Mouse (Mus musculus): ENCODE data around the gene Rps6ka6.

The Rps6ka6 gene

GRCm38 (mm10) chrX:111537859-111538258 is at the start of gene Rps6ka6:
TSS of gene Rps6ka6 (minus strand) at chrX:111537959.
- DNase-seq: no peak

DNA sequence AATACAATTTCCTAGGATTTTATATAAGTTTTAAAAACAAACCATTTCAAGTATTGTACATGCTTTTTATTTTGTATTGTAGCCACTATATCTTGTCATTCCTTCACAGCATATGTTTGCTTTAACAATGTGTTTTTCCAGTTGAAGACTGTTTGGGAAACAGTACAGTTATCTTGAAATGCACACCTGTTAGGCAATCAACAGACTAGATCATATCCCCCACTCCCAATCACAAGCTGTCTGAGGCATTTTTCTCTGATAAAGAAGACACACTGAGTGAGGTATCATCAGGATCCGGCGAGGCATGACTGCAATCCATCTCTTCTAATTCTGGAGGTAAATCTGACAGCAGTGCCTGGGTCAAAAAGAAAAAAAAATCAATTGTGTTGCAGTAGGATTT is 39.3 kb upstream of the Rps6ka6 start:
- DNase-seq: no peak

DNA sequence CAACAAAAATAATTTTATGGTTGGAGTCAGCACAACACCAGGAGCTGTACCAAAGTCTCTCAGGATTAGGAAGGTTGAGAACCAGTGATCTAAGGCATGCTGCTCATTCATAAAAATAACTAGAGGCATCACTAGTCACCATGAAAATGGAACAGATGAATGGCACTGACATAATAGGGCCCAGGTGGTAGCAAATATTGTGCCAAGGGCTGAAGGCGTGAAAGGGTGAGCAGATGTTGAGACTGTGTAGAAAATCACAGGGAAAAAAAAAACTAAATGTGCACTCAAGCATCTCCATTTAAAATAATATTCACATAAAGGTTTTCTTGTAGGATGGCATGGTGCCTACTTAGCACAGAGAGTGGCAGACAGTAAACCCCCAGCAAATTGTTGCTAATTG is 19.6 kb downstream of the Rps6ka6 start:
- no peak for DNase-seq

GRCm38 (mm10) chrX:111463565-111464093 is 74.1 kb downstream of the Rps6ka6 start:
- DNase-seq: no peak

DNA sequence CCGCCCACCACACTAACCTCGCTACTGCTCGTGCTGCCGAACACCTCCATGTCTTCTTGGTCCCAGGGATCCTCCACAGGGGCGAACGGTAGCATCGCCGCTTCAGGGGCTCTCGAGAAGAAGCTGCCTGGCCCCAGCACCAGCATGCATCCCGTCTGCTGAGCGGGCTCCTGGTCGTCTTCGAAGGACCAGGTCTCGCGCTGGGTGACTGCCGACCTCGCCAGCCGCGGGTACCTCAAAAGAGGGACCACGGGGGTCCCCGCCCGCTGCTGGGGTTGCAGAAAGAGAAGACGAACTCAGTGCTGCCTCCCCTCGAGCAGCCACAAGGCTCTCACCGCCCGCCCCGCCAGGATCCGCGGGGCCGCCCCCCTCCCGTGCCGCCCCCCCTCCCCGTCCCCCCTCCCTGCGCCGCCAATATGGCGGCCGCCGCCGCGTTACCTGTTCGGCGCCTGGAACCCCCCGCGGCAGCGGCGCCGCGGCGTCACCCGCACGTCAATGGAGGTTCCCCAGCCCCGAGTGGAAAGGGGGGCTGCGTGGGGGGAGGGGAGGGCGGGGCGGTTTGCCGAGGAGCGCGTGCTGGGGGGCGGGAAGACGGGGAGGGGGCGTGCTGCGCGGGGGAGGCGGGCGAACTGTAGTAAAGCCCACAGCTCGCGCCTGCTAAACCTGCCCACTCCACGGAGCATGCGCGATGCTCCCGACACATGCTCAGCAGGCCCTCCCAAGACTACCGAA is 74.8 kb downstream of the Rps6ka6 start:
- DNase-seq: peak; percentile 85

- peak; percentile 49 for DNase-seq
Measured at GRCm38 (mm10) chrX:111462495-111462832, 75.3 kb downstream of the Rps6ka6 start.

- DNase-seq: no peak
Measured at GRCm38 (mm10) chrX:111462092-111462491, 75.7 kb downstream of the Rps6ka6 start.

- peak; percentile 19 for DNase-seq
Measured at GRCm38 (mm10) chrX:111460166-111460565, 77.6 kb downstream of the Rps6ka6 start.

GRCm38 (mm10) chrX:111436571-111436970 is 101.2 kb downstream of the Rps6ka6 start:
- no peak for DNase-seq

- no peak for DNase-seq
Measured at GRCm38 (mm10) chrX:111414775-111415174, 123.0 kb downstream of the Rps6ka6 start.

- DNase-seq: no peak
Measured at GRCm38 (mm10) chrX:111404816-111405215, 132.9 kb downstream of the Rps6ka6 start.

GRCm38 (mm10) chrX:111377020-111377419 is 160.7 kb downstream of the Rps6ka6 start:
- DNase-seq: no peak

DNA sequence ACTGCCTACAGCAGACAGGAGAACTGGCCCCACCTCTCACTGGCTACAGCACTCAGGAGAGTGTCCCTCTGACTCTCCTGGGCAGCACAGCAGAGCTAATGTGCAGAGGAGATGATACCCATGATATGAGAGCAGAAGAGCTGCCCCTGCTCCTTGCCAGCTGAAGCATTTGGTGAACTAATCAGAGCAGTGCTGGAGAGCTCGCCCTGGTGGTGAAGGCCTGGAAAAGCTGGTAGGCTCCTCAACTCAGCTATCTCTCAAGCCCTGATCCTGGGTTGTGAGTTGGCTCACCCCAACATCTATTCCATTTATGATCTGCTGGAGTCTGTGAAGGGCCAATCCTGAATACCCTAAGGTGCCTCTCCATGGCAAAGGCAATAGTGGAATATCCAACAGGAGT is 163.6 kb downstream of the Rps6ka6 start:
- no peak for DNase-seq

All from embryo, embryonic 11 days (tissue).